Mouse (Mus musculus): Measurements from ENCODE around the gene Ctnnbip1. TPM values are rescaled to one million over a fixed set of nuclear protein-coding genes. Genes with fewer than 3 reads are reported as not detected.

The Ctnnbip1 gene
- total RNA-seq (2017): 4.7 and 6.6 TPM in 2 replicates

- peak; percentile 98 for ATAC-seq (replicated peaks; ENCODE audit: low read depth, poor library complexity, severe bottlenecking)
Observed at GRCm38 (mm10) chr4:149517868-149518340, at the start of gene Ctnnbip1. Gene Ctnnbip1 (plus strand): TSS chr4:149518236.

DNA sequence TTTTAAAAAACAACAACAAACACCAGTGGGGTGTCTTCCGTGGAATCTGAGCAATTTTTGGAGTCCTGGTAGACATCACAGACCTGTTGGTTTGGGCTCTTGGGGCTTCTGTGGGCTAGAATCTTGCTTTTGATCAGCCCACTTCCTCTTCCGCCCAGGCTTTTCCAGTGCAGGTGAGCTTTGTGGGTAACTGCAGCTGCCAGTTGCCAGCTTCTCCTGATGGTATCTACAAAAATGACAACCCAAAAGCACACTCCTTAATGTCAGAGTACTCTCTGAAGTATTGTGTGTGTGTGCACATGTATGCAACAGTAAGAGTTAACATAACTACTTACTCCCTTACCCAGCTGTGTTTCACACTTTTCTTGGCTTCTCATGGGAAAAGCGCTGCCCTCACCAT is 48.5 kb upstream of the Ctnnbip1 start:
- no peak for ATAC-seq (replicated peaks; ENCODE audit: low read depth, poor library complexity, severe bottlenecking)

- no peak for ATAC-seq (replicated peaks; ENCODE audit: low read depth, poor library complexity, severe bottlenecking)
Observed at GRCm38 (mm10) chr4:149475096-149475495, 42.9 kb upstream of the Ctnnbip1 start.

DNA sequence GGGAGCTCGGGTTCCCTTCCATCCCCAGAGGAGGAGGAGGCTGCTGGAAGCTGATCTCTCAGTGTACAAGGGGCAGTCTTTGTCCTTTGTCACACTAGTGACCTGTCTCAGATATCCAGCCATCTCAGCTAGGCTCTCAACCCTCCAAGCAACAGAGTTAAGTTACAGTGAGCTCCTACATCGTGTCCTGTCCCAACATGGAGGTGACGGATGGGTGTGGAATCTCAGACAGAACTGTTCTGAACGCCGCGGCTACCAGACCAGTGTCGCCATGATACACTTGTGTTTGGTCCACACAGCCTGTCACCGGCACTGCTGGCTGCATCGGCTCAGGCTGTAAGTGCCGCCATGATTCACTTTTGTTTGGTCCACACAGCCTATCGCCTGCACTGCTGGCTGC is 41.0 kb upstream of the Ctnnbip1 start, which contains the start of gene Tmem274:
TSS of gene Tmem274 (plus strand) at position 301 of the 400 bp plus-strand sequence.
- no peak for ATAC-seq (replicated peaks; ENCODE audit: low read depth, poor library complexity, severe bottlenecking)

DNA sequence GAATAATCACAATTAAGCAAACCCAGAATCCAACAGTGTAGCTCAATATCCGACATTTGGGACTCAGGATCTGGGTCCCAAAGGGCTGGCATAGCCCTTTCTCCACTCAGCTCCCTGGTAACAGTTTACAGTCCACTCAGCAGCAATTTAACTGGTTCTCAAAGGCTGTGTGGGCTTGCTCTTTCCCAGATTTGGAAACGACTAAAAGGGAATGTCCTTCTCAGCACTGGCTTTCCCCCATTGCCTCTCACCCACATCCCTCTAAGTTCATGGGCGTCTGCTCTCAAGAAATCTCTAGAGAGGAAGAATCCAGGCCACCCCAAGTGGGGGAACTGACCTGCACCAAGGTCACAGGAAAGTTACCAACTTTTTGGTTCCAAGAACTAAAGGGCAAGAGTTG is 33.5 kb upstream of the Ctnnbip1 start:
- ATAC-seq (replicated peaks; ENCODE audit: low read depth, poor library complexity, severe bottlenecking): no peak

DNA sequence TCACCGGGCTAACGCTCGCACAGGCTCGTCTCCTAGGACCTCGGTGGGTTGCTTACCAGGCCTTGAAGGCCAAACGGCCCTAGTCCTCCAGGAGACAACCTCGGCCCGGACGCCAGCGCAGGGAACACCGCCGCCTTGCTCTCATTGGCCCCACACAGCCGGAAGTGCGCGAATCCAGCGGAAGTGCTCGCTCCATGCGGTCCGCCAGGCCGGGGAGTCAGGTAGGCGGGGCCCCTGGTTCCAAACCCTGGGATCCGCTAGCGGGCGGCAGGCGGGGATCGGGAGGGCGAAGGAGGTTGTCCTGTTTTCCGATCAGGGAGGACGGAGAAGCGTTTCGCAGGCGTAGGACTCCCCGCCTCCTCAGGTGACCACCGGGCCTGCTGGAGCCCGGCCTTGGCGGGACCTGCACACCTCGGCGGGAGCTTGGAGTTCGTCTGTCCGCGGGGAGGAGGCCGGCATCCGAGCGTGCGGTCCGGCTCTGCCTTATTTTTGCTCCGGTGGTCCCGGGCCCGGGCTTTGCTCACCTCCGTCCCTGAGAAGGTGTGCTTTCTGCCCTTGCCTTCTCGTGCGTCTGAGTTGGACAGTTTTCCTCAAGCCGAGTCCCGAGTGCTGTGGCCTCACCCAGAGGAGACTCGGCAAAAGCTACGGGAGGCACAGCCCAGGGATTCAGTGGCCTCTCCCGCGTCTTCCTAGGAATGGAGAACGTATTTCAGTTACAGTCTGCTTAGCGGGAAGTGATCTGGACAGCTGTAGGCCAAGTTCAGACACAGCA is 32.8 kb upstream of the Ctnnbip1 start, which contains the start of the genes Nmnat1 and Lzic:
TSS of gene Nmnat1 (minus strand) at position 150 of the 772 bp plus-strand sequence.
TSS of gene Lzic (plus strand) at position 177 of the 772 bp plus-strand sequence.
- peak; percentile 99 for ATAC-seq (replicated peaks; ENCODE audit: low read depth, poor library complexity, severe bottlenecking)

DNA sequence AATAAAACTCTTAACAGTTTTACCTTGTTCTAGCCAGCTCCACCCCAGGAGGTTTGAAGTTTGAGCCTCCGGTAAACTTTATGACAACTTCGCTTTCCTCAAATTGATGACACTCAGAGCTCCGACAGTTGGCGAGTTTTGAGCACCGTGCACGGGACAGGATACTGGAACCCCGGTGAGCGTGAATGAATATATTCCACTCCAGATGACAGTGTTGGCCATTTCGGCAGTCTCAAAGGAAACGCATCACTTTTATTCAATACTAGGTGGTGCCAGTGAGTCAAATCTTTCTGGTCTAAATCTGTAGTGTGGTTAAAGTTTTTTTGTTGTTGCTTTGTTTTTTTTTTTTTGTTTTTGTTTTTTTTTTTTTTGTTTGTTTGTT is 32.2 kb upstream of the Ctnnbip1 start:
- peak; percentile 58 for ATAC-seq (replicated peaks; ENCODE audit: low read depth, poor library complexity, severe bottlenecking)

- no peak for ATAC-seq (replicated peaks; ENCODE audit: low read depth, poor library complexity, severe bottlenecking)
Observed at GRCm38 (mm10) chr4:149487729-149488128, 30.3 kb upstream of the Ctnnbip1 start.

- ATAC-seq (replicated peaks; ENCODE audit: low read depth, poor library complexity, severe bottlenecking): no peak
Observed at GRCm38 (mm10) chr4:149489415-149490240, 28.4 kb upstream of the Ctnnbip1 start.

- ATAC-seq (replicated peaks; ENCODE audit: low read depth, poor library complexity, severe bottlenecking): 0 out of 2 replicates have a peak, but pooled peaks have one; percentile 42
Observed at GRCm38 (mm10) chr4:149491151-149491550, 26.9 kb upstream of the Ctnnbip1 start.

DNA sequence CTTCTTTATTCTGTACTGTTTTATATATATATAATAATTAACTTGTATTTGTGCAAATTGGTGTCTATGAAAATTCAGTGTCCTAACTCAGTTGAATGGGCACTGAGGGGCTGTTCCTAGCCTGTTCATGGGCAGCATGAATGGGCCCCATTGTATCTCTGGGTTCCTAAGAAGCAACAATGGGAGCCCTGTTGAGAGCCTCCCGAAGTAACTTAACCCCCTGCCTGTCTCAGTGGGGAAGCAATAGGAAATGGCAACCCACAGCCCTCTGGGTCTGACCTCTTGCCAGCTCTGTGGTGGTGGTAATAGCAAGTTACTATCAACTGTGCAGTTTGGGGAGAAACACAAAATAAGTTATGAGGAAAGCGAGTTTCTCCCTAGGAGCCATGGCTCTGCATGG is 21.4 kb upstream of the Ctnnbip1 start:
- 0 out of 2 replicates have a peak, but pooled peaks have one; percentile 39 for ATAC-seq (replicated peaks; ENCODE audit: low read depth, poor library complexity, severe bottlenecking)

- ATAC-seq (replicated peaks; ENCODE audit: low read depth, poor library complexity, severe bottlenecking): no peak
Observed at GRCm38 (mm10) chr4:149498901-149499300, 19.1 kb upstream of the Ctnnbip1 start.

GRCm38 (mm10) chr4:149499790-149500189 is 18.2 kb upstream of the Ctnnbip1 start:
- peak; percentile 46; the same call in 1 of the 2 replicates for ATAC-seq (replicated peaks; ENCODE audit: low read depth, poor library complexity, severe bottlenecking)

DNA sequence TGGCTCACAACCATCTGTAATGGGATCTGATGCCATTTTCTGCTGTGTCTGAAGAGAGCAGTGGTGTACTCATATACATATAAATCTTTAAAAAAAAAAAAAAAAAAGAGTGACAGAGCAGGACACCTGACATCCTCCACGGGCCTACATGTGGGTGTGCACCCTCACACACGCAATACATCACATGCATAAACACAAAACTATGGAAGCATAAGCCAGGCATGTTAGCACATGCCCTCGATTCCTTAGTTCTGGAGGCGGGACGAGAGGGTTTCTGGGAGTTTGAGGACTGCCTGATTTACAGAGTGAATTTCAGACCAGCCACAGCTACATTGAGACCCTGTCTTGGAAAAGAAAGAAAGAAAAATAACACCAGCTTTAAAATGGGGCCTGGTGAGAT is 13.7 kb upstream of the Ctnnbip1 start:
- no peak for ATAC-seq (replicated peaks; ENCODE audit: low read depth, poor library complexity, severe bottlenecking)

- ATAC-seq (replicated peaks; ENCODE audit: low read depth, poor library complexity, severe bottlenecking): peak; percentile 83
Observed at GRCm38 (mm10) chr4:149504858-149505257, 13.2 kb upstream of the Ctnnbip1 start.

DNA sequence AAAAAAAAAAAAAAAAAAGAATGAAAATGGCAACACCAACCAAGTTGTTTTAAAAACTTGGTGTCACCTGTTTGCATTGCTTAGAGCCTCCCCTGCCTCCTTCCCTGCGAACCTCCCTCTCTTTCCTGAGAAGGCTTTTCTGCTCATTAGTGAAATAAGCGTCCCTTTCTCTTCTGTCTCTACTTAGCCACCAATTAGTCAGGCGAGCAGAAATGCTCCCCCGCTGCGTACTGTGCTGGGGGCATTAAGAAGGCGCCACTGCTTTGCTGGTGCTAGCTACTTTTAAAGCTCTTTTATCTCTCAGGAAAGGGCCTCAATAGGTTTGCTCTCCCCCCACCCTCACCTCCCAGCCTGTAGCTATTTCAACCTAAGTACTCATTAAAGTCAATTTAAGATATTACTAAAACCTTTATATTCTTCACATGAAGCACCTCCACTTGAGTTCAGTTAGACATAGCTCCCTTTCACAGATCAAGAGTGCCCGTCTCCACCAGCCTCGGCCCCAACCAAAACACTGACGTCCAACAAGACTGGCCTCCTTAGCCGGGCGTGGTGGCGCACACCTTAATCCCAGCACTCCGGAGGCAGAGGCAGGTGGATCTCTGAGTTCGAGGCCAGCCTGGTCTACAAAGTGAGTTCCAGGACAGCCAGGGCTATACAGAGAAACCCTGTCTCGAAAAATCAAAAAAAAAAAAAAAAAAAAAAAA is 12.6 kb upstream of the Ctnnbip1 start:
- no peak for ATAC-seq (replicated peaks; ENCODE audit: low read depth, poor library complexity, severe bottlenecking)

GRCm38 (mm10) chr4:149506904-149507303 is 11.1 kb upstream of the Ctnnbip1 start:
- ATAC-seq (replicated peaks; ENCODE audit: low read depth, poor library complexity, severe bottlenecking): no peak

DNA sequence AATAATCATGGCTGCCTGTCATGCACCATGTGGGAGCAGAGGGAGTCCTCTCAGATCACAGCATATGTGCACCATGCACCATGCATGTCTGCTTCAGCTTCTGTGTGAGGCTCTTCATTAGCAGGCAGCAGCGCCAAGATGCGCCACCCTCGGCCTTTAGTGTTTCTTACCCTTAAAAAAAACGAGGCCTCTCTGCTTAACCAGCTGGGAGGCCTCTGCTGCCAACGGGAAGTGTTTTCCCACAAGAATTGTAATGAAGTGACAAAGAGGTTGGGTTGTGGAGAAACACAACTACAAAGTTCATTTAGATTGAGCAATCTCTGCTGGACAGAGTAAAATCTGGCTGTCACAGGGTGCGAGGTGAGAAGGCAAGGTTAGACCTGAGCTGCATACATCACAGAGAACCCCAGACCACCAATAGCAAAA is 6.8 kb upstream of the Ctnnbip1 start:
- no peak for ATAC-seq (replicated peaks; ENCODE audit: low read depth, poor library complexity, severe bottlenecking)

- no peak for ATAC-seq (replicated peaks; ENCODE audit: low read depth, poor library complexity, severe bottlenecking)
Observed at GRCm38 (mm10) chr4:149512072-149512471, 6.0 kb upstream of the Ctnnbip1 start.

GRCm38 (mm10) chr4:149515706-149516105 is 2.3 kb upstream of the Ctnnbip1 start:
- ATAC-seq (replicated peaks; ENCODE audit: low read depth, poor library complexity, severe bottlenecking): no peak

Data from common myeloid progenitor, adult 5-6 weeks (primary cell).